10 mouse cellular contexts compared by ENCODE assay signal in the genomic region with DNA sequence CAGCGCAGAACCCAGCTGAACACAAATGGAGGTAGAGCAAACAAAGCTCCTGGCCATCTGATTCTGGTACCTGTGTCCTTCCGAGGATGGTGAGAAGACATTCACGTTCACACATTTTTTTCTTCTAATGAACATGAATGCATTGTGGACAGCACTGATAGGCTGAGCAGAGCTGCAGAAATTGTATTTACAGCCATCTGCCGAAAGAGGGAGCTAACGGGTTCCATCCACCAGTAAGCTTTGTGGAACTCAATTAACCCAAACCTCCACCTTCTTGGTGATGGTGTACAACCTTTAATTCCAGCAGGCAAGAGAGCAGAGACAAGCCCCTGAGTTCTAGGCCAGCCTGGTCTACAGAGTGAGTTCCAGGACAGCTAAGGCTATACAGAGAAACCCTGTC. TPM values are rescaled to one million over a fixed set of nuclear protein-coding genes. Genes with fewer than 3 reads are reported as not detected.
DNase-seq lines count a peak whose midpoint lies in the region; ATAC-seq lines count a peak whose summit lies in the region.
"Had no signal": no experiment of that assay in that cellular context is flagged by ENCODE, and none has a peak within 500 bp of the region (broad histone marks: within the 10 kb centered on the region; RNA-seq: fewer than 3 reads in every experiment).

No protein-coding gene starts in this region.

- ATAC-seq in limb, embryonic 11.5 days (ENCODE audit: insufficient number of reproducible peaks, low FRiP score, low TSS enrichment, low read depth): no peak

- intact Hi-C loops in left cerebral cortex, postnatal 10 days (cut with DNase I): loop anchor here (10.0 kb wide), 2 partner anchors 181 to 351 kb away; no protein-coding TSS in a partner anchor

- H3K9me3 ChIP-seq in limb, embryonic 11.5 days (ENCODE audit: control insufficient read depth, low read length): no peaks in the 10 kb centered on the region
- H3K9me3 ChIP-seq in limb, embryonic 10.5 days (replicated peaks): no peaks in the 10 kb centered on the region
- H3K9me3 ChIP-seq: heart, embryonic 13.5 days had no signal

- H3K4me2 ChIP-seq in limb, embryonic 11.5 days (ENCODE audit: low read depth, severe bottlenecking): no peak overlapping the region
- H3K4me2 ChIP-seq: heart, embryonic 13.5 days had no signal

- no peak overlapping the region for H3K4me3 ChIP-seq in limb, embryonic 11.5 days (ENCODE audit: low read depth, low read length)
- no peak overlapping the region for H3K4me3 ChIP-seq in limb, embryonic 10.5 days
- H3K4me3 ChIP-seq: heart, embryonic 13.5 days had no signal

- WGBS in limb, embryonic 11.5 days: 41% methylated on average over 5 of the region's 5 CpGs
- 49% methylated on average over 5 of the region's 5 CpGs for WGBS in limb, embryonic 10.5 days

- peaks cover 2% of the 10 kb centered on the region; the same call in 1 of the 2 replicates for H3K27me3 ChIP-seq in limb, embryonic 11.5 days (ENCODE audit: control insufficient read depth, insufficient read depth, low read length)
- H3K27me3 ChIP-seq in limb, embryonic 10.5 days (ENCODE audit: low read depth, poor library complexity, severe bottlenecking): peaks cover 28% of the 10 kb centered on the region

- no peaks in the 10 kb centered on the region for H3K4me1 ChIP-seq in limb, embryonic 11.5 days (ENCODE audit: control insufficient read depth, insufficient read depth, low read length)
- peaks cover 5% of the 10 kb centered on the region for H3K4me1 ChIP-seq in limb, embryonic 10.5 days

- H3K27ac ChIP-seq in limb, embryonic 11.5 days (replicated peaks; ENCODE audit: low read depth, low read length): no peak overlapping the region
- no peak overlapping the region for H3K27ac ChIP-seq in limb, embryonic 10.5 days
- H3K27ac ChIP-seq: heart, embryonic 13.5 days had no signal

- peak; percentile 36 for DNase-seq in adrenal gland, postnatal 14 days
- no peak for DNase-seq in adrenal gland, postnatal 4 days (ENCODE audit: low spot score in 2 of 2)
- DNase-seq in limb, embryonic 11.5 days (ENCODE audit: low spot score): peak; percentile 45
- no peak for DNase-seq in limb, embryonic 10.5 days (ENCODE audit: low spot score)
- peak; percentile 35 for DNase-seq in c-Kit-positive CD71-positive TER-119-negative erythroid progenitor cells, embryonic 14.5 days (ENCODE audit: low read depth)
- peak; percentile 60 for DNase-seq in naive thymus-derived CD4-positive, alpha-beta T cell, adult 2 months (ENCODE audit: low read depth)
- DNase-seq in left cerebral cortex, postnatal 10 days (ENCODE audit: extremely low spot score in 1 of 2, low spot score in 2 of 2): no peak
- DNase-seq in layer of hippocampus, adult 9-11 months: no peak

- H3K36me3 ChIP-seq in limb, embryonic 11.5 days (ENCODE audit: control insufficient read depth, insufficient read depth, low read length): no peaks in the 10 kb centered on the region
- H3K36me3 ChIP-seq in limb, embryonic 10.5 days: no peaks in the 10 kb centered on the region
- H3K36me3 ChIP-seq: heart, embryonic 13.5 days had no signal

- no peak overlapping the region for H3K9ac ChIP-seq in limb, embryonic 11.5 days (ENCODE audit: low read length)
- H3K9ac ChIP-seq: heart, embryonic 13.5 days had no signal

RNA-seq across cellular contexts. Expression of gene Aipl1, which starts 11.5 kb away (rescaled TPM):
- total RNA-seq in adrenal gland, postnatal 14 days (2021): 0.15 and 0.41 TPM in 2 replicates
- under 1 TPM; 0.56 to 0.76 TPM for total RNA-seq in adrenal gland, postnatal 4 days (2021)
- 0.19 and 0.34 TPM in 2 replicates for polyA plus RNA-seq in limb, embryonic 11.5 days (2014; fragmentation: Nextera tagmentation; extraction: Ambion mirVana)
- 0.33 and 0.39 TPM in 2 replicates for polyA plus RNA-seq in limb, embryonic 10.5 days (2016; fragmentation: Nextera tagmentation; extraction: Ambion mirVana)
- under 1 TPM in 1 of 2 experiments, not detected in 1; 0.24 TPM for total RNA-seq in left cerebral cortex, postnatal 10 days (2021)
- total RNA-seq: left cerebral cortex, adult 18-20 months had no signal

RNA-seq across cellular contexts. Expression of gene Pimreg, which starts 16.0 kb away (rescaled TPM):
- 13.2 and 13.4 TPM in 2 replicates for total RNA-seq in adrenal gland, postnatal 14 days (2021)
- 10 to 100 TPM; 29.6 to 30.3 TPM for total RNA-seq in adrenal gland, postnatal 4 days (2021)
- 165 TPM in 2 replicates for polyA plus RNA-seq in limb, embryonic 11.5 days (2014; fragmentation: Nextera tagmentation; extraction: Ambion mirVana)
- 192 and 213 TPM in 2 replicates for polyA plus RNA-seq in limb, embryonic 10.5 days (2016; fragmentation: Nextera tagmentation; extraction: Ambion mirVana)
- 1 to 10 TPM; 2.8 to 3.7 TPM for total RNA-seq in left cerebral cortex, postnatal 10 days (2021)
- total RNA-seq: left cerebral cortex, adult 18-20 months had no signal

Comparison
In these comparisons a context has a peak if more than half of its experiments do, and no peak if none do; other contexts are left out.
1. DNase-seq: peak in adrenal gland, postnatal 14 days (single experiment), limb, embryonic 11.5 days (single experiment), c-Kit-positive CD71-positive TER-119-negative erythroid progenitor cells, embryonic 14.5 days (single experiment) and naive thymus-derived CD4-positive, alpha-beta T cell, adult 2 months (single experiment); none in adrenal gland, postnatal 4 days (0 of 2), limb, embryonic 10.5 days (single experiment), left cerebral cortex, postnatal 10 days (0 of 2) and layer of hippocampus, adult 9-11 months (single experiment).